Mouse (Mus musculus) midbrain, embryonic 15.5 days (tissue): Measurements from ENCODE around the gene Csf3. TPM values are rescaled to one million over a fixed set of nuclear protein-coding genes. Genes with fewer than 3 reads are reported as not detected.
"Not testable (repeated sequence)": the region's sequence is repeated elsewhere in the genome, so short reads cannot be mapped to it uniquely, and the experiment has no call there.

ENCODE experiments used
- ATAC-seq: fragments of 200-750 bp; cut with Nextera tagmentation; replicated peaks from 2 replicates; pipeline ENCODE4 v1.8.0; 2017; ENCODE audit warnings: moderate TSS enrichment
- H3K27ac ChIP-seq: fragments of 300-500 bp; sonication (generic); 2 replicates; pipeline ENCODE4 v1.5.1; 2015; ENCODE audit warnings: mild to moderate bottlenecking, inconsistent platforms
- H3K27me3 ChIP-seq: fragments of 300-500 bp; sonication (generic); replicated peaks from 2 replicates; pipeline ENCODE4 v1.6.1; 2015; ENCODE audit warnings: inconsistent platforms
- H3K36me3 ChIP-seq: fragments of 300-500 bp; sonication (generic); replicated peaks from 2 replicates; pipeline ENCODE4 v1.6.1; 2015; ENCODE audit warnings: inconsistent platforms
- H3K4me1 ChIP-seq: fragments of 300-500 bp; sonication (generic); 2 replicates; pipeline ENCODE4 v1.6.1; 2015; ENCODE audit warnings: inconsistent platforms
- H3K4me2 ChIP-seq: fragments of 300-500 bp; sonication (generic); 2 replicates; pipeline ENCODE4 v1.6.1; 2015; ENCODE audit warnings: inconsistent platforms, mild to moderate bottlenecking, moderate library complexity
- H3K4me3 ChIP-seq: fragments of 300-500 bp; sonication (generic); 2 replicates; pipeline ENCODE4 v1.5.1; 2015; ENCODE audit warnings: mild to moderate bottlenecking, inconsistent platforms
- H3K9ac ChIP-seq: fragments of 300-500 bp; sonication (generic); 2 replicates; pipeline ENCODE4 v1.6.1; 2015; ENCODE audit warnings: mild to moderate bottlenecking, inconsistent platforms
- H3K9me3 ChIP-seq: fragments of 300-500 bp; sonication (generic); 2 replicates; pipeline ENCODE4 v1.6.1; 2016; ENCODE audit warnings: inconsistent platforms
- WGBS: fragments of 180-500 bp; shearing (Covaris S2); methylation state at CpG from one replicate; pipeline ENCODE4 v1.1.7; 2015; ENCODE audit warnings: mixed read lengths; 5-methylcytosine and 5-hydroxymethylcytosine counted together
- polyA plus RNA-seq: library from polyadenylated mRNA; unstranded; fragments of >200 nt; fragmentation: Nextera tagmentation; extraction: Ambion mirVana; gene quantifications from 2 replicates; pipeline ENCODE4 v1.2.1, GENCODE M21; 2015

Csf3 gene
- polyA plus RNA-seq: not detected in 2 replicates

GRCm38 (mm10) chr11:98701213-98701670 lies at the start of gene Csf3:
Gene Csf3, plus strand, starts transcription at chr11:98701263.
- Histone ChIP-seq H3K4me3 (no peak within 1 kb of the TSS), H3K4me1 (no peaks in the 10 kb centered on the region), H3K36me3 (peaks cover 18% of the 10 kb centered on the region), H3K27me3 (no peaks in the 10 kb centered on the region), H3K27ac (no peak within 1 kb of the TSS), H3K9me3 (no peaks in the 10 kb centered on the region), H3K4me2 (no peak within 1 kb of the TSS), H3K9ac (no peak within 1 kb of the TSS)
- WGBS: 41% methylated on average over 10 of the region's 10 CpGs
- ATAC-seq: no peak

- not testable (repeated sequence) for H3K27me3 ChIP-seq, H3K4me1 ChIP-seq, H3K4me3 ChIP-seq, H3K4me2 ChIP-seq, H3K9ac ChIP-seq, H3K27ac ChIP-seq, H3K36me3 ChIP-seq, ATAC-seq, H3K9me3 ChIP-seq
- 15% methylated on average over 7 of the region's 7 CpGs for WGBS
Measured at GRCm38 (mm10) chr11:98655076-98655475, 46.0 kb upstream of the Csf3 start.

GRCm38 (mm10) chr11:98660517-98660916 lies 40.5 kb upstream of the Csf3 start:
- 12% methylated on average over 6 of the region's 6 CpGs for WGBS
- H3K27me3 ChIP-seq: no peaks in the 10 kb centered on the region
- peak overlapping the region; percentile 37; the same call in 1 of the 2 replicates for H3K4me2 ChIP-seq
- H3K9me3 ChIP-seq: no peaks in the 10 kb centered on the region
- H3K4me3 ChIP-seq: no peak overlapping the region
- 0 out of 2 replicates have a peak, but pooled peaks have one; percentile 39 for ATAC-seq
- H3K4me1 ChIP-seq: 0 out of 2 replicates have a peak, but pooled peaks cover 3% of the 10 kb centered on the region
- H3K27ac ChIP-seq: no peak overlapping the region
- H3K9ac ChIP-seq: no peak overlapping the region
- H3K36me3 ChIP-seq: no peaks in the 10 kb centered on the region

DNA sequence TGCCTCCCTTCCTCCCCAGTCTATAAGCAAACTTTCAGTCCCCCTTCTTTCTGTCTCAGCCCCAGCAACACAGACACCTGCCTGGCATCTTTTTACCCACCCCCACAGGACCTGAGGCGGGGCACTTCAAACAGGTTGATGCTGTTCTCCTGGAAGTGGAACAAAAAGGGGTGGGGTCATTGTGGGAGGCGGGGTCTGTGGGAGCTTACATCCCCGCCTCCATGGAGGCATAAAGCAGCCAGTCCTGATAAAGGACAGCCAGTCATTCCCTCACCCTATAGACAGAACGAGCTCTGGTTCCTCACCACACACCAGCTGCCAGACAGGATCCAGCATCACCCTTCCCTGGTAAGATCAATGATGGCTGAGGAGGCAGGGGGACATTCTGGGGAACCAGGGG lies 37.0 kb upstream of the Csf3 start, which contains the start of gene Gsdma:
Gene Gsdma, plus strand, starts transcription at position 261 of the 400 bp plus-strand sequence.
- no peak for ATAC-seq
- 32% methylated on average over 4 of the region's 4 CpGs for WGBS
- Histone ChIP-seq H3K4me1 (0 out of 2 replicates have a peak, but pooled peaks cover 3% of the 10 kb centered on the region), H3K27me3 (no peaks in the 10 kb centered on the region), H3K27ac (no peak within 1 kb of the TSS), H3K9me3 (no peaks in the 10 kb centered on the region), H3K4me2 (no peak within 1 kb of the TSS), H3K36me3 (no peaks in the 10 kb centered on the region), H3K9ac (no peak within 1 kb of the TSS), H3K4me3 (no peak within 1 kb of the TSS)

- no peak overlapping the region for H3K4me2 ChIP-seq
- H3K9me3 ChIP-seq: no peaks in the 10 kb centered on the region
- H3K4me3 ChIP-seq: no peak overlapping the region
- no peaks in the 10 kb centered on the region for H3K36me3 ChIP-seq
- H3K4me1 ChIP-seq: no peaks in the 10 kb centered on the region
- ATAC-seq: no peak
- no peaks in the 10 kb centered on the region; the same call in none of the 2 replicates for H3K27me3 ChIP-seq
- WGBS: 64% methylated on average over 2 of the region's 2 CpGs
- H3K27ac ChIP-seq: no peak overlapping the region
- H3K9ac ChIP-seq: no peak overlapping the region
Measured at GRCm38 (mm10) chr11:98668984-98669383, 32.1 kb upstream of the Csf3 start.

DNA sequence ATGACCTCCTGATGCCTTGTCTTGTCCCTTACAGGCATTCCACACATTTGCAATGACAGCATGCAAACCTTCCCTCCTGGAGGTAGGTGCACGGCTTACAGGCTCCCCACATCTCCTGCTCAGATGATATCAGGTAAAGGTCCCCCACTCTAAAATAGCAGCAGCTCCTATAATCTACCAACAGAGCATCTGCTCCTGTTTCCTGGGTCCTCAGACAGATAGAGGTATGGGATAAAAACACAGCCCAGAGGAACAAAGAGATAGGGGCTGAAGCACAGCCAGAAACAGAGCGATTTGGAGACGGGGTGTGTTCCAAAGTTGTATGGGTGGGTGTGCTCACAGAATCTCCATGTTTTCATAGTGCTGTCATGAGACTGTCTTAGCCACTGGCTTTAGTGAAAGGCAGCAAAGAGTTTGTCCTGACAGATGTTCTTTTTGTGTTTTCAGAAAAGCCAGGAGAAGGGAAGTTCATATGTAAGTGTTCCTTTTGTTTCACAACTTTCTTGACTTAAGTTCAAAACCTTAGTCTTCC lies 29.7 kb upstream of the Csf3 start:
- Histone ChIP-seq H3K27ac (no peak overlapping the region), H3K36me3 (no peaks in the 10 kb centered on the region), H3K27me3 (no peaks in the 10 kb centered on the region; the same call in none of the 2 replicates), H3K4me2 (no peak overlapping the region), H3K9ac (no peak overlapping the region), H3K4me3 (no peak overlapping the region), H3K9me3 (no peaks in the 10 kb centered on the region), H3K4me1 (no peaks in the 10 kb centered on the region)
- WGBS: 76% methylated on average over 3 of the region's 3 CpGs
- ATAC-seq: no peak

DNA sequence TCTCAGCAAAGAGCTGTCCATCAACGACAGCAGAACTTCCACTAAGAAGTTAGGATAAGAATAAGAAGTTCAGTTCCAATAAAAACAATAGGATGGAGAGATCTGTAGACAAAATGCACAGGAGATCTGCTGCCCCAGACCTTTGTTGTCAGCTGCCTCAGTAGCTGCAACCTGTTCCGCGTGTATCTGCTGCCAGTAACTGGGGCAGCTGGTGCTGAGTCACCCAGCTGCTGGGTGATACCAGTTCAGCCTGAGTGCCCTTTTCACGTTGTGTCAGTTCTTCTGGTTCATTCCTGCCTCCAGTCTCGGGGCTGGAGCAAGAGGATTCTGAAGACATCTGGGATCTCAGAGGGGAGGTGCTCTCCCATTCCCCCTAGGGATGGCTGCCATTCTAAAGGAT lies 29.2 kb upstream of the Csf3 start:
- H3K4me2 ChIP-seq: no peak overlapping the region
- H3K4me1 ChIP-seq: no peaks in the 10 kb centered on the region
- H3K9ac ChIP-seq: no peak overlapping the region
- H3K9me3 ChIP-seq: no peaks in the 10 kb centered on the region
- no peak overlapping the region for H3K27ac ChIP-seq
- H3K27me3 ChIP-seq: no peaks in the 10 kb centered on the region; the same call in none of the 2 replicates
- H3K4me3 ChIP-seq: no peak overlapping the region
- no peaks in the 10 kb centered on the region for H3K36me3 ChIP-seq
- WGBS: 58% methylated on average over 5 of the region's 5 CpGs
- no peak for ATAC-seq

DNA sequence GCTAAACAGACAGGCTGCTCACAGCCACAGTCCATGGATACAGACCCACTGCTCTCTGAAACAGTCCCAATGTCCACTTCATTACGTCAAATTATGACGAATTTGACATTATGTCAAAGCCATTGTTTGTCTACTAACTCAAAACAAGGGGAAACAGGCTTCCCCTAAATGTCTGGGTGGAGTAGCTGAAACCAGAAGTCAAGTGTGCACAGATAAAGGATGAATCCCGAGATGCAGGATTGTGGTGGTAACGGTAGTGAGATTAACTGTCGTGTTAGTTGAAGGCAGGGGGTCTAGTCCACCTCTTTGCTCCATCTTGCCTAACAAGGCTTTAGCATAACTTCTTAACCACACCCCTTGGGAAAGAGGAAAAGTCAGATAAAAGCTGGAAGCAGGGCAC lies 28.6 kb upstream of the Csf3 start:
- Histone ChIP-seq H3K9me3 (no peaks in the 10 kb centered on the region), H3K27ac (no peak overlapping the region), H3K36me3 (no peaks in the 10 kb centered on the region), H3K9ac (no peak overlapping the region), H3K4me3 (no peak overlapping the region), H3K4me1 (no peaks in the 10 kb centered on the region), H3K27me3 (no peaks in the 10 kb centered on the region; the same call in none of the 2 replicates), H3K4me2 (no peak overlapping the region)
- 87% methylated on average over 5 of the region's 5 CpGs for WGBS
- ATAC-seq: no peak

GRCm38 (mm10) chr11:98673136-98673535 lies 27.9 kb upstream of the Csf3 start:
- WGBS: 5% methylated on average over 7 of the region's 7 CpGs
- ATAC-seq, H3K36me3 ChIP-seq, H3K4me1 ChIP-seq, H3K27ac ChIP-seq, H3K4me3 ChIP-seq, H3K27me3 ChIP-seq, H3K9me3 ChIP-seq, H3K9ac ChIP-seq: not testable (repeated sequence)
- 0 out of 2 replicates have a peak overlapping the region, but pooled peaks have one; percentile 14 for H3K4me2 ChIP-seq

GRCm38 (mm10) chr11:98675829-98676363 lies 25.2 kb upstream of the Csf3 start:
- H3K9ac ChIP-seq: no peak overlapping the region
- ATAC-seq: no peak
- H3K4me2 ChIP-seq: no peak overlapping the region
- no peak overlapping the region for H3K4me3 ChIP-seq
- no peaks in the 10 kb centered on the region; the same call in 1 of the 2 replicates for H3K27me3 ChIP-seq
- H3K36me3 ChIP-seq: no peaks in the 10 kb centered on the region
- 50% methylated on average over 7 of the region's 7 CpGs for WGBS
- no peaks in the 10 kb centered on the region for H3K9me3 ChIP-seq
- no peak overlapping the region for H3K27ac ChIP-seq
- H3K4me1 ChIP-seq: no peaks in the 10 kb centered on the region

DNA sequence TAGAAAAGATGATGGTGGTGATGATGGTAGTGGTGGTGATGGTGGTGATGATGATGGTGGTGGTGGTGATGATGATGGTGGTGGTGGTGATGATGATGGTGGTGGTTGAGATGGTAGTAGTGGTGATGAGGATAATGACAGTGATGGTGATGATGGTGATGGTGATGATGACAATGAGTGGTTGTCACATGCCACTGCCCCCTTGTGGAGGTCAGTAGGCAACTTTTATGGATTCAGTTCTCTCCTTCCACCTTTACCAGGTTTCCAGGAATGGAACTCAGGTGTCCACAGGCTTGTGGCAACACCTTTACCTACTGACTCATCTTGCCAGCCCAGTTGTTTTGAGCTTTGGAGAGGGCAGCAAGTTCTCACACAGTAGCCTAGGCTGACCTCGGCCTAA lies 21.0 kb upstream of the Csf3 start:
- Histone ChIP-seq H3K9me3 (no peaks in the 10 kb centered on the region), H3K36me3 (no peaks in the 10 kb centered on the region), H3K4me3 (no peak overlapping the region), H3K4me1 (peaks cover 18% of the 10 kb centered on the region), H3K27ac (no peak overlapping the region), H3K9ac (no peak overlapping the region), H3K4me2 (no peak overlapping the region), H3K27me3 (no peaks in the 10 kb centered on the region)
- no peak for ATAC-seq
- WGBS: 97% methylated on average over 1 of the region's 1 CpGs

- not testable (repeated sequence) for H3K27ac ChIP-seq, ATAC-seq, H3K4me2 ChIP-seq, H3K9ac ChIP-seq, H3K36me3 ChIP-seq, H3K4me3 ChIP-seq, H3K27me3 ChIP-seq, H3K9me3 ChIP-seq
- WGBS: 88% methylated on average over 4 of the region's 4 CpGs
- H3K4me1 ChIP-seq: peaks cover 18% of the 10 kb centered on the region
Measured at GRCm38 (mm10) chr11:98680595-98680994, 20.5 kb upstream of the Csf3 start.

DNA sequence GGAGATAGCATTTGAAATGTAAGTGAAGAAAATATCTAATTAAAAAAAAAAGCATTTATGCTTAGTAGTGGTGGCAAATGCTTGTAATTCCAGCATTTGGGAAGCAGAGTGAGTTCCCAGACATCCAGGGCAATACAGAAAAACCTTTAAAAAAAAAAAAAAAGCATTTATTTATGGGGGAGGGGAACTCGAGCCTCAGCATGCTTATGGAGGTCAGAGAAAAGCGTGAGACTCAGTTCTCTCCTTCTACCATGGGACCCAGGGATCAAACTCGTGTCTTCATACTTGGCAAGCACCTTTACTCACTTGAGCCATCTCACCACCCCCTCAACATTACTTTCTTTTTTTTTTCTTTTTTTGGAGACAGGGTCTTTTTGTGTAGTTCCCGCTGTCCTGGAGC lies 19.9 kb upstream of the Csf3 start:
- H3K36me3 ChIP-seq: peaks cover 7% of the 10 kb centered on the region; the same call in 1 of the 2 replicates
- 83% methylated on average over 4 of the region's 4 CpGs for WGBS
- ATAC-seq: no peak
- H3K27ac ChIP-seq: no peak overlapping the region
- H3K4me2 ChIP-seq: no peak overlapping the region
- no peak overlapping the region for H3K9ac ChIP-seq
- H3K27me3 ChIP-seq: no peaks in the 10 kb centered on the region
- peaks cover 18% of the 10 kb centered on the region for H3K4me1 ChIP-seq
- H3K4me3 ChIP-seq: peak overlapping the region; percentile 99; the same call in 1 of the 2 replicates
- no peaks in the 10 kb centered on the region for H3K9me3 ChIP-seq
